Mouse (Mus musculus): ENCODE measurements at regions not wholly inside any gene's neighbourhood (a gene's known extent, or its start where the extent isn't known, plus 50 kb on each side); places are given as distances from the start of the nearest gene placed in this dataset.

DNA sequence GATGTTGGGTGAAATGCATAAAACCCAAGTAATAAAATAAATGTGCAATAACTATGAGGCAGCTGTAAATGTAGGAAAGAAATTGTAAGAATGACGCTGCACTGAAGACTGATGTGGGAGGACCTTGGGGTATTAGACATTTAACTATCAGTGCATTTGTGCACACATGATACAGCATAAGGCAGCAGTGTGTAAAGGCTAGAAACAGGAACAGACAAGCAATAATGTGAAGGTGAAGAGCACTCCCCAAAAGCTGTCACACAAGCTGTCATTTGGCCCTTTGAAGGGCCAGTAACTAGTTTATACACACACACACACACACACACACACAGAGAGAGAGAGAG lies 339.6 kb upstream of the Ddi1 start:
- DNase-seq (ENCODE audit: low spot score in 2 of 2): no peak

DNA sequence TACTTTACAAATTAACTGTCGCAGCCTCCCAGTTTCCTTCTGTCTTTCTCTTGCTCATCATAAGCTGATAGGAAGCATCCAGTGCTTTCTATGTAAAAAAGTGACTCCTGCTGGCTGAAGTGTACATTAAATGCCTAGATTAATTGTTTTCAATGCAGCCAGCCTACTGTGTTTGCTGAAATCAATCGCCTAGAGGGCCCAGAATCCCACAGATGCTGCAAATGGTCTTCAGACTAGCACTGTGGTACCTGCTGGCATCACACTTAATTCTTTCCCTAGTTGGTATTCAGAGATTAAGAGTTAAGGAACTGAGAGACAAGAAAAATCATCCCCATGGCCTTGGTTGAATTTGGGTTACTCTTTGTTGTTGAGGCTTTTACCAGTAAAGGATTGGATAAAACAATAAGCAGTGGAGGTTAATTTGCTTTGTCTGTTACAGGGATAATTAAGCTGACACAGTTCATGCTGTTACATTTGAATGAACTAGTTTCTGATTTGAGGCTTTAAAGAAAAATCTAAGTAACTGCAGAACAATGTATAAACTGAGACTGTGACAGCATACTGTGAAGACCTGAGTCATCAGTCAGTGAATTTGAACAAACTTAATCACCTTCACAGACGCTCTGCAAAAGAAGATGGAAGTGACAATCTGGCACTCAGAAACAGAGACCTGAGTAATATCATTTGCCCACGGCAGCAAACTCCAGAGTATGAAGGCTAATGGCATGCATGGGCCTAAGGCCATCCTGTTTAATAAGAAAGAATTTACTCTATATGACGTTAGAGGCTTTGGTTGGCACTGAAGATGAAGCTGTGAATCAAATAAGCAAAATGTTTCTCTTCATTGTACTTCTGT lies 339.0 kb upstream of the Ddi1 start:
- DNase-seq (ENCODE audit: low spot score in 2 of 2): no peak
